Mouse (Mus musculus) lung, adult 18-20 months (tissue): ENCODE measurements at regions not wholly inside any gene's neighbourhood (a gene's known extent, or its start where the extent isn't known, plus 50 kb on each side); places are given as distances from the start of the nearest gene placed in this dataset.
A peak's percentile ranks its signal among the peaks of the same experiment; 100 is the strongest.

ENCODE experiments used
- DNase-seq, 2 experiments: peaks; one replicate each; pipeline ENCODE4 v3.0.0; 2022; ENCODE audit warnings: mixed read lengths in 2 of 2

GRCm38 (mm10) chr10:17212551-17213309 lies 510.3 kb upstream of the Cited2 start:
- peak in 1 of 2 experiments; percentile 24 for DNase-seq

DNA sequence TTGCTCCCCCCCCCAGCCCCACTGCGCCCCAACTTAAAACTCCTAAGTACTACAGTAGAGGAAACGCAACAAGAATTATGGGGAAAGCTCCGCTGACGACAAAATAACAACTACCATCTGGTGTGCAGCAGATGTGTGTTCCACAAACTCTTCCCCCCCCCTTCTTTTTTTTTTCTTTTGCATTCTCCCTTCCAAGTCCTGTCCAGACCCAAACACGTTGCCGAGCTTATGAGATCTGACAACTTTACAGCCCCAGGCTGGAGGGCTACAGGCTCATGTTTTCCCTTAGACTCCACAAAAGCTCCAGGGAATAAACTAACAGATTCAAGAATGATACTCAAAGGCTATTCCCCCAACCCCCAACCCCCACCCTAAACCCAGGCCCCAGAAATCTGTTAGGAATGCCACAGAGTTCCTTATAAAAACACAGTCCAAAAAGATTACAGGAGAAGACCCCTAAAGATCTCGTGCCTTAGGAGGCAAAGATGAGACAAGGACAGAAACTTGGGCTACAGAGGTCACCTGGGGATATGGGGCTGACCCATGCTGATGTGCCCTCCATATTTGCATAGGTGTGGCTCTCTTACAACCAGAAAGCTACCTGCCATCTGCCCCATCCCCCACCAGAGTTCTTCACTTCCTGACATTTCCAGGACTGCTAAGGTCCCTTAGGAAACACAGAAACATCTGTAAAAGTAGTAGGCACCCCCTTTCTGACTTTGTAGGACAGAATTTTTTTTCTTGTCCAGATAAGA lies 509.5 kb upstream of the Cited2 start:
- DNase-seq, result no peak

- no peak for DNase-seq
These were observed 509.0 kb upstream of the Cited2 start for GRCm38 (mm10) chr10:17214065-17214440.

GRCm38 (mm10) chr10:17215029-17215428 lies 508.0 kb upstream of the Cited2 start:
- no peak for DNase-seq

DNA sequence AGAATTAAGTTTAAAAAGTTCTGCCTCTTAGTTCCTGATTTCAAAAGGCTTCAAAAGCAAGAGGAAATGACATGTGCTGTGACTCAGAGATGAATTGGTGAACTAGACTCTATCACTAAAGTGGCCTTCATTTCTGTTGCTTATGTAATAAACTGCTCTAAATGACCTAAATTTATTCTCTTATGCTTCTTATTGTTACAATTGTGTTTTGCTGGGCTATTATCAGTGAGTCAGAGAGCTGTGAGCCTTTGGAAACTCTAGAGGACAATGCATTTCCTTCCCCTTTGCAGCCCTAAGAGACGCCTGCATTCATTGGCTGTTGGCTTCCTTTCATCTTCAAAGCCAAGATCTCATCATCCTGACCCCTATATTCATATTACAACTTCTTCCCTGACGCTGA lies 501.5 kb upstream of the Cited2 start:
- DNase-seq, result no peak

DNA sequence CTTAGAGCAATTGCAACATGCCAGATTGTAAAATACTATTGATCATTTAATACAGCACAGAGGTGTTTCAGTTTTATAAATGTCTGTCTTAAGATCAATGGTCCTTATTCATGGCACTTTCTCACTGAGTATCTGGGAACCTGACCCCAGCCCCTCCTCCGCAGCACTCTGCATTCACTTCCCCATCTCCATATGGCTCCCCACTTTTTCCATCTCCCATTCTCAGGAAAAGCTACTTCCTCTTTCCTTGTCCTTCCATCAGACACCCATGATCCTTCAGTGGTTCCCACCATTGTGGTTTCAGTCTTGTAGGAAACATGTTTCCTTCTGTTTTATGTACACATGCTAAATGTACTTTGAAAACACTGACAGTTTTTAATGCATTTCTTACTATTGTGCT lies 497.3 kb upstream of the Cited2 start:
- DNase-seq, result no peak

GRCm38 (mm10) chr10:17230040-17230818 lies 492.8 kb upstream of the Cited2 start:
- peak; percentile 26 to 45 for DNase-seq

- DNase-seq, result no peak
These were observed 486.9 kb upstream of the Cited2 start for GRCm38 (mm10) chr10:17235955-17236650.

- no peak for DNase-seq
These were observed 486.3 kb upstream of the Cited2 start for GRCm38 (mm10) chr10:17236761-17237160.

- DNase-seq, result no peak
These were observed 485.6 kb upstream of the Cited2 start for GRCm38 (mm10) chr10:17237463-17237862.

DNA sequence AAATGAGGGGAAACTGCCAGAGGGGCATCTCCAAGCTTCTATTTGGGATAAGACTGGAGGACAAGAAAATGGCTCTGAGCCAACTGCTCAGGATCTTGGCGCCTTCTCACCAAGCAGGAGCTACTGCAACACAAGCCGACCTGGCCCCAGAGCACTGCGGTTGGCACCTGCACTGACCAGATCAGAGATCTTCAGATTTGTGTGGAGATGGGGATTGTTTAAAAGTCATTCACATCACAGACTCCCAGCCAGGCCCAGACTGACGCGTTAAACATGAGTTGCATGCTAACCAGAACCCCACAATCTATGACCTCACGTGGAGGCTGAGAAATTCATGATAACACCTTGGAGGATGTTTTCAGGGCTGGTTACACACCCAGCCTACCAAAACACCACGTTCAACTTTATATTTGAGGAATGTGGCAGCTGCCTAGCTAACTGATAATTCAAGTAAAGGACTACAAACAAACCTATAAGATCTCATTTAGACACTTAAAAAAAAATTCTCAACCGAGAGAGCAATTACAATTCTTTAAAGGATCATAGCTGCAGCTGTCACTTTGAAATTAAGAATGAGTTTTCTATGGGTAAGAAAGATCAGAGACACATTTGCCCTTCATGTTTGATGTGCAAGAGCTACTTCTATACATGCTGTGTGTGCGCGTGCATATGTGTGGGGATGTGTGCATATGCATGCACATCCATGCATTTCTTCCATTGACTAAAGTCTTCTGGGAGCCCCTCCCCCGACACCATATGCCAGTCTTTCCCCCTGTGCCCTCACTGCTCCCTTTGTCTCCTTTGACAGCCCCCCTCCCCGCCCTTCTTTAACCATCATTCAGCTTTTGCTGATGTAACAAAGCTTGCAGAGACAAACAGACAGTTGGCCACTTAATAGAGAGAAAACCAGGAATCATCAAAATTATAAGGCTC lies 484.8 kb upstream of the Cited2 start:
- DNase-seq, result no peak

DNA sequence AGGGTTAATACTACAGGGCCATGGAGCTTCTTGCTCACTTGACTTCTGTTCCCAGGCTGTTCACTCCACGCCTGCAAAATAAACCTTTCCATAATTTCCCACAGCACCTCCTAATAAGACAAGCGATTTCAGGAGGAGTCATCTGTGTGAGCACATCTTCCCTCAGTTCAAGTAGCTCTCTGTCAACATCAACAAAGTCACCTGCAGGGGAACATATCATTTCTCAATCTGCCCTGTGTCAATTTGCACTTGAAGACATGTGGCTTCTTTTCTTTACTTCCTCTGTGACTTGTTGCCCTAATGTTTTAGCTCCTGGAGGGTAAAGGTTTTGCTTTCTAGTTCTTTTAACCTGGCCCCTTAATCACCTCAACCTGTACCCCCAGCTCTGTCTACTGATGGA lies 474.7 kb upstream of the Cited2 start:
- no peak for DNase-seq

- peak in 1 of 2 experiments; percentile 10 for DNase-seq
These were observed 470.0 kb upstream of the Cited2 start for GRCm38 (mm10) chr10:17253040-17253439.

DNA sequence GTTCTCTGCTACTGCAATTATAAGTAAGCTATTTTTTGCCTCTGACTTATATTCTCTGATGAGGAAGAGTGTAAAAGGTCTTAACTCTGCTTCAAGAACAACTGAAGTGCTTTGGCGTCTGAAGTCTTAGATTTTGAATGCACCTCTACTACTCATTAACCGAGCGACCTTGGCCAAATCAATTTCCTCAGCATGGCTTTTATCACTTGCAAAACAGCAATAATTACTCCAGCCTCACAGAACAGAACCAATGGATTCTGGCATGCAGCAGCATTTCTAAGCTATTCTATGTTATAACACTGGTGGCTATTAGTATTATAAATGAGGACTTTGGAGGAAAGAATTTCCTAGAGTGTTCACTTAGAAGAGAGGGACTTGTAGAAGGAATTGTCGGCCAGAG lies 462.9 kb upstream of the Cited2 start:
- no peak for DNase-seq

GRCm38 (mm10) chr10:17260615-17261014 lies 462.4 kb upstream of the Cited2 start:
- no peak for DNase-seq

GRCm38 (mm10) chr10:17261192-17261824 lies 461.7 kb upstream of the Cited2 start:
- DNase-seq, result no peak

- no peak for DNase-seq
These were observed 461.2 kb upstream of the Cited2 start for GRCm38 (mm10) chr10:17261825-17262205.

GRCm38 (mm10) chr10:17272646-17273045 lies 450.4 kb upstream of the Cited2 start:
- no peak for DNase-seq

GRCm38 (mm10) chr10:17273855-17274254 lies 449.2 kb upstream of the Cited2 start:
- no peak for DNase-seq

DNA sequence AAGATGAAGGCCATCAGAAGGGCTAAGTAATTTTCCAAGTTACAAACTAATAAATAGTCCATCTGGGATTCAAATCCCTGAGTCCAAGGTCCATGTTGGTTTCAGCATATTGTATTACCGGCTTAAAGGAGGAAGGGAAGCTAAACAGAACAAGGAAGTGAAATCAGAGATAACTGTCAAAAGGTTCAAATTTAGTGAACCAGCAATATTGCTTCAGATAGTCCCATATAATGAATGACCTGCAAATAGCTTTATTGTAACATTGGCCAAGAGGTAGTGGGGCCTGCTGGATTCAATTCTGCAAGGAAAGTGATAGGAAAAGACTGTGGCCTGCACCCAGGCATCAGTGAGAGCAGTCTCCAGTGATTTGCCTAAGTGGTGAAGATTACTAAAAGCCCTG lies 447.8 kb upstream of the Cited2 start:
- no peak for DNase-seq

GRCm38 (mm10) chr10:17277911-17278310 lies 445.1 kb upstream of the Cited2 start:
- no peak for DNase-seq
